Mouse (Mus musculus): ENCODE measurements around the gene Tmem131l.

Tmem131l gene

GRCm38 (mm10) chr3:83978497-83979410 is 61.2 kb downstream of the Tmem131l start:
- no peak for DNase-seq (ENCODE audit: low spot score in 2 of 2)

- DNase-seq (ENCODE audit: low spot score in 2 of 2): no peak
Observed at GRCm38 (mm10) chr3:83977817-83978216, 62.2 kb downstream of the Tmem131l start.

GRCm38 (mm10) chr3:83976161-83976560 is 63.8 kb downstream of the Tmem131l start:
- no peak for DNase-seq (ENCODE audit: low spot score in 2 of 2)

GRCm38 (mm10) chr3:83973339-83973738 is 66.6 kb downstream of the Tmem131l start:
- DNase-seq (ENCODE audit: low spot score in 2 of 2): no peak

- DNase-seq (ENCODE audit: low spot score in 2 of 2): no peak
Observed at GRCm38 (mm10) chr3:83970629-83971028, 69.3 kb downstream of the Tmem131l start.

GRCm38 (mm10) chr3:83969081-83969480 is 70.9 kb downstream of the Tmem131l start:
- no peak for DNase-seq (ENCODE audit: low spot score in 2 of 2)

- DNase-seq (ENCODE audit: low spot score in 2 of 2): no peak
Observed at GRCm38 (mm10) chr3:83967791-83968190, 72.2 kb downstream of the Tmem131l start.

GRCm38 (mm10) chr3:83965333-83965732 is 74.6 kb downstream of the Tmem131l start:
- DNase-seq (ENCODE audit: low spot score in 2 of 2): no peak

- DNase-seq (ENCODE audit: low spot score in 2 of 2): no peak
Observed at GRCm38 (mm10) chr3:83963705-83964104, 76.3 kb downstream of the Tmem131l start.

GRCm38 (mm10) chr3:83962571-83962970 is 77.4 kb downstream of the Tmem131l start:
- DNase-seq (ENCODE audit: low spot score in 2 of 2): no peak

GRCm38 (mm10) chr3:83962076-83962475 is 77.9 kb downstream of the Tmem131l start:
- DNase-seq (ENCODE audit: low spot score in 2 of 2): no peak

GRCm38 (mm10) chr3:83958951-83959681 is 80.9 kb downstream of the Tmem131l start:
- DNase-seq (ENCODE audit: low spot score in 2 of 2): no peak

GRCm38 (mm10) chr3:83953879-83954278 is 86.1 kb downstream of the Tmem131l start:
- no peak for DNase-seq (ENCODE audit: low spot score in 2 of 2)

- no peak for DNase-seq (ENCODE audit: low spot score in 2 of 2)
Observed at GRCm38 (mm10) chr3:83948801-83949200, 91.2 kb downstream of the Tmem131l start.

GRCm38 (mm10) chr3:83947476-83948245 is 92.3 kb downstream of the Tmem131l start:
- no peak for DNase-seq (ENCODE audit: low spot score in 2 of 2)

- no peak for DNase-seq (ENCODE audit: low spot score in 2 of 2)
Observed at GRCm38 (mm10) chr3:83946848-83947247, 93.1 kb downstream of the Tmem131l start.

- no peak for DNase-seq (ENCODE audit: low spot score in 2 of 2)
Observed at GRCm38 (mm10) chr3:83943691-83944090, 96.3 kb downstream of the Tmem131l start.

- DNase-seq (ENCODE audit: low spot score in 2 of 2): no peak
Observed at GRCm38 (mm10) chr3:83943212-83943611, 96.8 kb downstream of the Tmem131l start.

GRCm38 (mm10) chr3:83941921-83942320 is 98.1 kb downstream of the Tmem131l start:
- DNase-seq (ENCODE audit: low spot score in 2 of 2): no peak

GRCm38 (mm10) chr3:83938871-83939270 is 101.1 kb downstream of the Tmem131l start:
- no peak for DNase-seq (ENCODE audit: low spot score in 2 of 2)

GRCm38 (mm10) chr3:83934514-83934913 is 105.5 kb downstream of the Tmem131l start:
- DNase-seq (ENCODE audit: low spot score in 2 of 2): no peak

Measured in frontal cortex, postnatal 25 days (tissue).